Mouse (Mus musculus): ENCODE data around the gene Ccdc141.

The Ccdc141 gene

DNA sequence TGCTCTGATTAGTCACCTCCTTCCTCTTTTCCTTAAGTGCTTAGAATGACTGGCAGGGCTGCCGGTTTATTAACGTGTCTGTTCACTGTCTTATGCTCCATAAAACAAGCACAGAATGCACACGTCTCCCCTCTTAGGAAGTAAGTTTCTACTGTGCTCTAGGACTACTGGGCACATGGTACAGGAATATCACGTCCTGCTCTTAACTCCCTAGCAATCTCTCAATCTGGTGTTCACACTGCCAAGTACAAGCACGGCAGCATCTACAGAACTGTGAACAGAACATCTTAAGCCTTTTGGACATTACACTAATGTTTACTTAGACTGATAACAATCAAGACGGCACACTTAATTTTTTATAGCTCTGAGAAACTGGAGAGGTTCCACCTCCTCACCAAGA is 52.3 kb downstream of the Ccdc141 start:
- DNase-seq = no peak

DNA sequence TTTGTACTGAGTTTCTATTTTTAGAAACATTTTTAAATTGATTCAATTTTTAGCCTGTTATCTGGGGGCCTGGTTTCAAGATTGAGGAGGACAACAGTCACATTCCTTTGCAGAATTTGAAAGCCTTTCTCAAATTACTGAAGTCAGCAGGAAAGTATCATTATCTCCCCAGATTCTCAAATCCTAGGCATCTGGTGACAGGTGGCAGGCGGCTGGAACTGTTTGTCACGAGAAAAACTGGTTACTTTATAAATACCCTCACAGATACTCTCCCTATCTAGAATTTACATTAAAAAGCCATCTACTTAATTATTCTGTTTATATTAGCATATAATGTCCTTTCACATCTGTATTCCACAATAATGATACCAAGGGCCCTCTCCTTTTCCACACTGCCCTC is 56.1 kb downstream of the Ccdc141 start:
- DNase-seq = no peak

DNA sequence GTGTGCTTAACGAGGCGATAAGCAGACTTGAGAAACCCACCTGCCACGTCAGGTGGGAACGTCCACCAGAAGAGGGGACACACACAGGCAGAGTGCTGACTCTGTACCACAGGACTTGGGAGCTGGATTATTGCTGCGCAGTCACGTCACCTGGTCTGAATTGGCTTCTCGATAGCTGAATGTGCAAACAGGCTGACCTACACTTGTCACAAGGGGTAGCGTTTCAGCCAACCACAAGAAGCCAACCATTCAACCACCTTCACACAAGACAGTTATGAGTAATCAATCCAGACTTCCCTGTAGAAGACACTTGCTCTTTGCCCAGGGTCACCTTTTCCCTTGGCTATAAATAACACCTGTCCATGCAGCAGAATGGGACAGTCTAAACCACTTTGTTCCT is 56.6 kb downstream of the Ccdc141 start:
- DNase-seq = peak in 1 of 2 experiments; percentile 38

DNA sequence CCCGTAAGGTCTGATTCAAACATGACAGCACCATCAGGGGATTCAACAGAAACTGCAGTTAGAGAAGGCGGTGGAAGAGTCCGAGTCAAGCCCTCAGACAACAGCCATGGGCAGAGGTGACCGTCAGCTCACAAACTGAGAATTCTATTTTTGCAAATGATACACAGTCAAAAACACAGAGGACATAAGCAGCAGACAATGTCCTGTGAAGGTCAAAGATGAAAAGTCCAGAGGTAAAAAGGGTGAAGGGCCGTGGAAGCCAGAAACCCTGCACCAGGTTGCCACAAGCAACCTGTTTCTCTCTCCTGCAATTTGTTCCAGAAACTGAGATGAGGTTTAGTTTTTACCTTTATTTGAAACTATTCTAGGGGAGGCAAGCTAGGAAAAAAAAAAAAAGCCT is 57.4 kb downstream of the Ccdc141 start:
- no peak for DNase-seq

DNA sequence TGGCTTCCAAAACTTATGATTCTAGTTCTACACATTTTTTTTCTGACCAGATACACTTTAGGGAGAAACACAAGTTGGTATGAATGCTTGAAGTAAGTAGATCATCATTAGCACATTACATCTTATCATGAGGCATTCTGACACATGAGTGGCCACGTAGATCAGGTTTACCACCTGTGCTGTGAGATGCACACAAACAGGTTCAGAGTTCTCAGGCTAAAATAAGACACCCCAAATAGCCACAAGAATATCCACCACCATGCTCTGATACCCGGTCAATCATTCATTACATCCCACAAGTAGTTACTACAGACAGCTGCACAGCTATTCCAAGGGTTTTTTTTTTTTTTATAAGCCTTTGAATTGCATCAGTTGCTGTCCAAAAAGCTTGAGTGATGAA is 59.3 kb downstream of the Ccdc141 start:
- no peak for DNase-seq

DNA sequence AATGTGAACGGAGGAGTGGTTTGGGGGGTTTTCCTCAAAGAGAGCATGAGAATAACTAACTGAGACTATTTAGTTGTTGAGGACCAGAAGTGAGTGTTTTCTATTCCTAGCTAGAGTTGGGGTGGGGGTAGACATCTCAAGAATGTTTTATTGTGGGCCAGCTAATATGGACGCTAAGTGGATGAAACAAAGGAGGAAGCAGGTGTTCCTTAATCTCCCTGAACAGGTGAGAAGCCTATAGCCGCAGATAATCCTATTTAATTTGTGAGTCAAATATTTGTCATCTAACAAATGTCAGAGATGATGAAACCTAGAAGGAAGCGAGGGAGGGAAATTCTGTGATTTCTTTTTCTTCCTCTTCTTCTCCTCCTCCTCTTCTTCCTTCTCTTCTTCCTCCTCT is 60.1 kb downstream of the Ccdc141 start:
- no peak for DNase-seq

DNA sequence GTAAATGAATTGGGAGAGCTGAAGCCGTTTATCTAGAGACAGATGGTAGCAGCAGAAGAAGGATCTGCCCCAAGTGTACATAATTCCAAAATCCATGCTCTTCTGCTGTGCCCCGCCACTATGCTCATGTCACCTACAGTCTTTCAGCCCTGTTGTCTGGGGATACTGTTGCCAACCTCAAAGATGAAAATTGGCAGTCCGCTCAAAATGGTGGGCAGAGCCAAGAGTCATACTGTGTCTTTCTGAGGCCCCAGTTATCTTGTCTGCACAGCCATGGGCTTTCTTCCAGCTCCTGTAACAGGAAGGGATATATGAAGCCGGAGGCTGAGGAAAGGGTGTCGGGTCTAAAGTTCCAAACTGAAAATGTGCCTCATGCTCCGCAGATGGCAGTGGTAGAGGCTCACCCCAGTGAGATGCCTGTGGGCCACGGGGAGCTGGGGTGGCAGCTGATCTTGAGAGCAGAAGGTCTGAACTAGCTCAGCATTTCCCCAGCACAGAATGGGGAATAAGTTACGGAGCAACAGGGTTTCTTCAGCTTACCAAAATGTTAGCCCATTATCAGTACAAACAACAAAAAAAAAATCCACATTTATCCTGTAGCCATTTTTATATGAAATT is 60.8 kb downstream of the Ccdc141 start:
- DNase-seq = no peak

DNA sequence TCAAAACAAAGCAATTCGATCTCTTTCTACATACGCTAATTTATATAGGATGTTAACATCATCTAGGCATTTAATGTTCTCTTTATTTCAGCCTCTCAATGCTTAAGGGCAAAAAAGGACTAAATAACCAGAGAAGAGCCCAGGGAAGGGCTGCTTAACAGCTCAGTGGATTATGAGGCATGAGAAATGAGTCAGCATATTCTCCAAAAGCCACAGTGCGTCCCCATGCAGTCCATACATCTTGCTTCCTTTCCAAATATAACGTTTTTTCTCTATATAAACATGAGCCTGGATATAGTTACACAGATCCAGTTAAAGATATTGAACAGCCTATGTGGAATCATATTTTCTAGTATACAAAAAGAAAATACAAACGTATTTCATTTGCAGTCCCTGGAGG is 61.9 kb downstream of the Ccdc141 start:
- no peak for DNase-seq

DNA sequence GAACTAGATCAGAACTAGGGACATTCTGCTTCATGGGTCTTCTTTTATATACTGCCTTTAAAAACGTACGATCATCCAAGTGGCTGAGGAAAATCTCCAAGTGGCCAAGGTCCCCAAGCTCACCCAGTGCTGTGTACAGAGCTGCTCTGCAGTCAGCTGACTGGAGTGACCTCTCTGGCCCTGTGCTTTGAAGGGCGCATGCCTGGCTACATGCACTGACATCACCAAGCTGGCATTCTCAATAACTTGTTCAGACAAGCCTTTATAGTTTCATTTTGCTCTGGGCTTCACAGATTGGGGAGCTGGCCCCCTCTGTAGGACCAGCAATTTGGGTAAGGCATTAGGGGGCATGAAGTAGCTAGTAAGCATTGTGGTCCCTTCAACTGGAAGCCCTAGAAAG is 64.3 kb downstream of the Ccdc141 start:
- DNase-seq = no peak

DNA sequence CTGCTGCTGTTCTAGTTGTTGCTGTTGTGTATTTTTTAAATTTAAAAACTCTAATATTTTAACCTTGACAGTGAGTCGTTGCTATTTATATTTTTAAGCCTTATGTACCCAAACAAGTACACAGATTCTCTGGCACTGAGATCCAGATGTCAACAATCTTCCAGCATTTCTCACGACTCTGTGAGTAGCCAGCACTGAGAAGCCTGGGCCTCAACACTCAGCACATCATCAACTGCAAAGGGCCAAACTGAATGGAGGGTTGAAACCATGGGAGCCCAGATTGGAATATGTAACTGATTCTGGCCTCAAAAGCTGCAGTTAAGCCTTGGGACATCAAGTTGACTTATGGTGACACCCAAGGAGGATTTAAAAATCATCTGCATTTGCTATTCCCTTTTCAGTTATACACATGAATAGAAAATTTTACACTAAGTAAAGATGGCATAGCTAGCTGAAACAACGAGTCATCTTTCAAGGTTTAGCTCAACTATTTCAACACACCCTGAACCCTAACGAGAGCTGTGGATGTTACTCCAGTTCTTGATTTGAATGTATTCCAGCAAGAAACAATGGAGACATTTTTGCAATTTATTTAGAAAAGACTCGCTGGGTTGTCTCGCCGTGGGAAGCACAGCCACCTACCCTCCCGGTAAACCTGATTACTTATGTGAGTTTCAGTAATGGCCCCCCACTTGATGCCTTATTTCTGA is 65.3 kb downstream of the Ccdc141 start:
- DNase-seq = peak; percentile 24 to 67

DNA sequence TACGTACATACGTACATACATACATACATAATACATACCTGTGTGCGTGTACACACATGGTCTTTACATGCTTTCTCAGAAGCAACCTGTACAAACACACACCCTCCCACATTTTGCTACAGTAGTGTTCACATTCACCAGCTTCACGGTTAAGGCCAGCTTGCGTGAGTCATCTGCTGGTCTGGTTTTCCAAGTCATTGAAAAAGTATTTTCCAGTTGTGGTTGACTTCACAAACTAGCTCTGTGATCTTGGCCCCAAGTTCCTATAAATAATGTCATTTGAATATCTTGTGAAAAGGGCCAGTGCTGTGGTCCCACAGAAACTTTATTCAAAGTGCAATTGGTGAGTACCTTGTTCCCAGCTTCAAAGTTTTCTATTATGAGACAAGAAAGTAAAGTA is 67.9 kb downstream of the Ccdc141 start:
- no peak for DNase-seq

DNA sequence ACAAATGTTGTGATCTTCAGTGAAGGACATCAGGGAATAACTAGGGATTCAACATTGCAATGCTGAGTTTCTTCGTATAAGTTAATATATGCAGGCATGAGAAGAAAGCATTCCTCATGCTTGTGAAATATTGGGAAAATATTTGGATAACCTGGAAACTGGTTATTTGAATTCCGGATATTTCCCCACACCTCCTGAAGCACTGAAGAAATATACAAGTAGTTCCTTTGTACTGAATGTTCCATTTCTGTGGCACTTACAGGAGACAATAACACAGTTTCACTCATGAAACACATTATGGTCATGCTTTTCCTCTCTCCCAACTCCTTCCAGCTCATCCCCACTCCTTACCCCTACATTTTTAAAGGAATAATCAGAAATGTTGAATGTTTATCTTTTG is 70.6 kb downstream of the Ccdc141 start:
- DNase-seq = no peak

DNA sequence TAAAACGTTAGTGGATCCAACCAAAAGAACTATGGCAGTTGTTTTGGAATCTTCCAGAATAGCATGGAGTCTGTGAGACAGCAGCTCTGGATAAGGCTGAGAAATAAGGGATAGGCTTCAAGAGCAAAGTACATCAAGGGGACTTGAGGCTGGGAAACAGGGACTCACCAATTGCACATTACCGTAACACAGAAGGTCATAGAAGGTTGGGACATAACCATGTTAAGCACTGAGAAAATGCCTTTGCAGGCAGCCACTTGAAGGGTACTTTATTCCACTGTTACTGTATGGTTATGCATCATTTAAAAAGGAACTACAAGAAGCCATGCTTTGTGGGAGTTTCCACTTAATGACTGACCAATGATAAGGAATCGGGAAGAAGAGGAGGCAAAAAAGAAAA is 71.7 kb downstream of the Ccdc141 start:
- no peak for DNase-seq

DNA sequence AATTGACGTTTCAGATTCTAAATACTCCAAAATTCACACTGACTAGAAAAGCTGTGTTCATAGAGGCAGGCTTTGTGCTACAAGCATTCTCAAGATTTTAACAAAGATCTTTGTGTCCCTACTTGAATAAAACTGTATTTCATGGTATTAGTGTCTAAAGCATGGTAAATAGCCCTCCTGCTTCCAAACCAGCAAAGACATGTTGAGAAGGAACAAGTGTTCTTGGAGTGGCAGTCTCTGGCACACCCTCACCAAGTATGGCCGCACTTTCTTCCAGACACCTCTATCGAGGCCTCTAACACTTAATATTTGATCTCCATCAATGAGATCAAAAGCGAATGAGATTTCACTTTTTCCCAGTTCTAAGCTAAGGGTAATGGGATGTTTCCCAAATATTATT is 78.7 kb downstream of the Ccdc141 start:
- no peak for DNase-seq

DNA sequence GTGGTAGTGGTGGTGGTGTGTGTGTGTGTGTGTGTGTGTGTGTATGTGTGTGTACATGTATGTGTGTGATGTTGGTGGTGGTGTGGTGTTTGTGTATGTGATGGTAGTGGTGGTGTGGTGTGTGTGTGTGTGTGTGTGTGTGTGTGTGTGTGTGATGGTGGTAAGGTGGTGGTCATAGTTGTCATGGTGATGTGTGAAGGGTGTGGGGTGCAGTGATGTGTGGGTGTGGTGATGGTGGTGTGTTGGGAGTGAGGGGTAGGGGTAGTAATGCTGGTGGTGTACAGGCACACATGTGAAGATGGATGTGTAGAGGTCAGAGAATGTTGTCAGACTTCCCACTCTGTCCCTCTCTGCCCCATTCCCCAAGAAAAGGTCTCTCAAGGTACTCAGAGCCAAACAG is 85.1 kb downstream of the Ccdc141 start:
- no peak for DNase-seq

DNA sequence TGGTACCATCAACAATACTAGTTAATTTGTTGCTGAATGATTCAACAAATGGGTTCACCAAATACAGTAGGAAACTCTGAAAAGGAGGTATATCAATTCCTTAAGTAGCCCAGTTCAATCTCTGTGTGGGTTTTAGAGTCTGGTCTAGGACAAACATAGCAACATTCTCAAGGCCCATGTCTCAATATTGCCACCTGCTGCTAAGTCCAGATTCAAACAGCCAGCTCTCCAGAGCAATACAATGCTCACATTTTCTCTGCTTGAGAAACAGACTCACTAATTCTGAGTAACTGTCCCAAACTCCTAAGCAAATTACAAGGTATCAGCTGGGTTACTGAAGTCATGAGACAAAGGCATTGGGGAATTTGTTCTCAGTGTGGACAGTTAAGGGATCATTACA is 85.8 kb downstream of the Ccdc141 start:
- no peak for DNase-seq

DNA sequence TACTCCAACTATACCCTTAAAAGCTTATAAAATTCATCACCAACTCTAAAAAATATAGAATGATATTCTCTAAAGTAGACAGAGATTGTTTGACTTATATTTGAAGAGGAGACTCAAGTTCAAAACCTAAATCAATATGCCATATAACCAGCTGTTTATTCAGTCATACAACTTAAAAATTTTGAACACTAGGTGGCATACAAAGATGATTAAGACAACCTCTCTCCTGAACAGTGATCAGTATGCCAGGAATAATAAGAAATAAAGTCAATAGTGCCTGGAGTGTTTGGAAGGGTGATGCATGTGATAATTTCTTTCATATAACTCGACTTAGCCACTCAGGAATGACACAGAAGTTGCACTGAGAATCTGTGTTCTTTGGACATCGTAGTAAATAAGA is 89.3 kb downstream of the Ccdc141 start:
- DNase-seq = no peak

DNA sequence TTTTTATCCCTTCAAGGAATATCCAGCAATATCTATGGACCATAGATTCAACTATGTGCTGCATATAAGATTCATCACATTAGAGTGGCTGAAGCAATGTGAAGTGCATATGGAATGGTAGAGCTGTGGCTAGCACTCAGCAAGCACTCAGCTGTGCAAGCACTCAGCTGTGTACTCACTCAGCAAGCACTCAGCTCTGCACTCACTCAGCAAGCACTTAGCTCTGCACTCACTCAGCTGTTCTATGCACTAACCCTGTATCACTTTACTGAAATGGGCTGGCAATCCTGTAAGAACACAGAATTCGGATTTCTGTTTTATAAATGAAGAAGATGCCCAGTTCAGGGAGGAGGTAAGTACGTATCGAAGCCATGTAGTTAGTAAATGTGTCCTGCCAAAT is 89.8 kb downstream of the Ccdc141 start:
- DNase-seq = no peak

DNA sequence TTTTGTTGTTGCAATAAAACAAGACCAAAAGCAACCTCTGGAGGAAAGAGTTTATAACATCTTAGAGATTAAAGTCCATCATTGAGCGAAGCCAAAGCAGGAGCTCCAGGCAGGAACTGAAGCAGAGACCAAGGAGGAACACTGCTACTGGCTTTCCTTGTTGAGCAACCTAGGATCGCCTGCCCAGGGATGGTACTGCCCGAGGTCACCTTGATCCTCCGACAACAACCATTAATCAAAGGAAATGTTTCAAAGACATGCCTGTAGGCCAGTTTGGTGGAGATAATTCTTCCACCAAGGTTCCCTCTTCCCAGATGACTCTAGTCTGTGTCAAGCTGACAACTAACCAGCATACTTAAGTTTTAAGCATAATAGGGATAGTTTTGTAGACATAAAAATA is 91.7 kb downstream of the Ccdc141 start:
- no peak for DNase-seq

DNA sequence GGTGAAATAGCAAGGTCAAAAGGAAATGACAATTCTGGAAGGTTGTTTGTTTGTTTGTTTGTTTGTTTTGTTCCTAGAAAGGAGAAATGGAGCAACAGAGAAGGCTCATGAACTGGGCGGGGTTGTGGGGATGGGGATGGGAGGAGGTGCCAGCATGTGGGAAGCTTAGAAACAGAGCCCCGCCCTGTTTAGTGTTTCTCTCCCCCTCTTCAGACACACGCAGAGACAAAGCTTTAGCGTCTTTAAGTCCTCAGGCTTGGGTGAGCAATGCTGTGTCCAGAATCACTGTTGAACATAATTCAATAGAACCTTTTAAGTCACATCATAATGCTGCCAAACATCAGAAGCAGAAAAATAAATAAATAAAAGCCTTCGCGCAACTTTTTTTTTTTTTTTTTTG is 96.1 kb downstream of the Ccdc141 start:
- no peak for DNase-seq

DNA sequence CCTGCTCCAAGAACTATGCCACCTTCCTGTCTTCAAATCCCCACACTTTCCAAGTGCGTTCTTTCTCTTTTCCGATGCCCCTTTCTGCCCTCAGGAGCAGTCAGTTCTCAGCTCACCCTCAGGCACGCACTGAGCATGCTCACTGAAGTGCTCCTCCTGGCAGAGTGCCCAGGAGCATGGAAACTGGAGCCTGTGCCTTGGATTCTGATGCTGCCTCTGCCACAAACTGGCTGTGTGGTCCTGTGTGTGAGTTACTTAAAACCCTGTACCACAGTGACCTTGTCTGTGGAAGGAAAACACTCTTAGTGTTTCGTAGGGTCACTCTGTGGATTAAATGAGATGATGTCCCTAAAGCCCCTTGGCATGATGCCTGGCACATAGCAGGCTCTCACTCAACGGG is 96.5 kb downstream of the Ccdc141 start:
- DNase-seq = peak in 1 of 2 experiments; percentile 11

DNA sequence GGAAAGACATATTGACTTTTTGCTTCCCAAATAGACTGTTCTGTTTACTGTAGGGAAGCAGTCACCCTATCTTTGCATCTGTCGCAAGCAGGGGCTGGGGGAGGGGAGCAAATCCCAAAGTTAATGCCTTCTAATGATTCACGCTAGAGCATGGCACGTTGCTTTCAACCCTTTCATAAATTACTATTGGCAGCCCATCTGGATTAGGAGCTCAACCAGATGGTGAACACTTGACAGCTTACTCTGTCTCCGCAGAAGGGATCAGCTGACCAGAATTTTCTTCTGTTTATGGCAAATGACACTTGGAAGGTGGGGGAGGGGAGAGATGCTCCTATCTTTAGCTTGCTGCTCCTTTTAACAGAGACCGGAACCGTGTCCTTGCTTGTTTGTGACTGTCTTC is 105.1 kb downstream of the Ccdc141 start:
- DNase-seq = no peak

DNA sequence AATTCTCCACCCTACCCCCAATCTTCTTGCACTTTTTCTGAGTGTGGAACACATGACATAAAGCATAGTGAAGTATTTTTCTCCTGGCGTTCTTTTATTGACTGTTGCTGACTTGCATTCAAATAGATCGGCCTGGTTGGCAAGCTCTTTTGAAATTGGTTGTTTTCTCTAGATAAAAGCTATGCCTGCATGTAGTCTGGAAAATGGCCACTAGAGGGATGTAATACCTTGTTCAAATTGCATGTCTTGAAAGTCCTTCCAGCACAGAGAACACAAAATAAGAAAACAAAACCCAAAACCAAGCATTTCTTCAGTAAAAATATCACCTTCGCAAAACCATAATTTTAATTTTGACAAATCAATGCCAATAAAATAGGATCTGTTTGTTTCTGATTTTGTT is 108.6 kb downstream of the Ccdc141 start:
- DNase-seq = peak in 1 of 2 experiments; percentile 29

DNA sequence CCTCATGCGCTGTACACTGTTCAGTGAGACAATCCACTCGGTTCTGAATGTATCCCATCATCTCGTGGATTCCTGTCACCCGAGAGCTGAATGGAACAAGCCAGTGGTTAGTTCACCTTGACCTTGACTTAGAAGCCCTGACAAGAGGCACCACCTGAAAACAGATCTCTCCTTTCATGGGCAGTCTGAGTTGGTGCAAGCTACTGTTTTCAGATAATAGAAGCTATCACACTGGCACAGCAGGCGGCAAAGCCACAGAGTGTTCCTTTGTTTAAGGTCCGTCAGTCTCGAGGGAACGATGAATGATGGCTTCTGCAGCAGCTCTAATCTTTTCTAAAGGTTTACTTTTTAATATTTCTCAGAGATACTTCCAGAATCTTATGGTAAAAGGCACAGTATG is 110.8 kb downstream of the Ccdc141 start:
- DNase-seq = no peak

DNA sequence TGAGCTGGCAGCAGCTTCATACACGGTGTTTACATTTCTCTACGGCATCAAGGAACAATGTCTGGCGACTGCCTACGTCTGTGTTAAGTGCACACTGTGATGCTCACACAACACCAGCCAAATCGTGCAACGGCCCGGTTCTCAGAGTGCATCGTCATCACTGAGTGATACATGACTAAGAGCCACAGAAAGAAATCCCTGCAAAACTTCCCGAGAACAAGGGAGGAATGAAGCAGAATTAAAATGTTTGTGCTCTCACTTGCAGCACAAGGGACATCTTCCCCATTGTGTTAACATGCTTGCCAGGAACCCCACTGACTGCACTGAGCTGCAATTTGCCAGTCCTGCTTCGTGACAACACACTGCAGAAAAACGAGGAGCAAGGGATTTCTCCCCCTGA is 114.1 kb downstream of the Ccdc141 start:
- DNase-seq = no peak

Measured in lung, postnatal 4 days (tissue).